Mouse (Mus musculus): ENCODE results near the gene Myh15. TPM values are rescaled to one million over a fixed set of nuclear protein-coding genes. Genes with fewer than 3 reads are reported as not detected.
"Not testable (repeated sequence)": the region's sequence is repeated elsewhere in the genome, so short reads cannot be mapped to it uniquely, and the experiment has no call there.

The Myh15 gene
- polyA plus RNA-seq, 1 experiment from 2014 or later = not detected

DNA sequence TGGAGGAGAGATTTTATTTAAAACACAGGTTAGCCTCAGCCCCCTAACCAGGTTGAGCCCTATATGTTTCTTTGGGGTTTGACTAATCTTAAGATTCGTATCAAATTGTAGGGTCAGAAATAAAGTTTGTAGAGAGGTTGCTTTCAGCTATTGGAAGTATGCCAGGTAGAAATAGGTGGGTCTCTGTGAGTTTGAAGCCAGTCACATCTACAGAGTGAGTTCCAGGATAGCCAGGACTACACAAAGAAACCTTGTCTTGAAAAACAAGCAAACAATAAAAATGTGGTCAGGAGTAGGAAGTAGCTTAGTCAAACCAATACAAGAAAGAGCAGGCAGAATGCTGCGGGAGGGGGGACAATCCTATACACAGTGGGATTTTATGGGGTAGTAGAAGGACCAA, 136.7 kb downstream of the Myh15 start:
- no peaks in the 10 kb centered on the region for H3K27me3 ChIP-seq (ENCODE audit: control insufficient read depth, insufficient read depth, low read length)
- no peak overlapping the region for H3K4me2 ChIP-seq (replicated peaks; ENCODE audit: low read depth, low read length)
- 78% methylated on average over 2 of the region's 2 CpGs for WGBS
- ATAC-seq (ENCODE audit: insufficient number of reproducible peaks, insufficient read depth, low FRiP score, low read depth) = no peak
- no peaks in the 10 kb centered on the region for H3K36me3 ChIP-seq (ENCODE audit: control insufficient read depth, insufficient read depth, low read length)
- H3K9ac ChIP-seq (replicated peaks; ENCODE audit: low read depth, low read length) = no peak overlapping the region
- no peak overlapping the region for H3K4me3 ChIP-seq (ENCODE audit: low read depth, low read length)
- H3K9me3 ChIP-seq (ENCODE audit: control insufficient read depth, low read depth, low read length) = no peaks in the 10 kb centered on the region
- H3K27ac ChIP-seq (ENCODE audit: low read length) = no peak overlapping the region
- H3K4me1 ChIP-seq (ENCODE audit: control insufficient read depth, insufficient read depth, low read length) = no peaks in the 10 kb centered on the region

GRCm38 (mm10) chr16:49196290-49196689, 139.0 kb downstream of the Myh15 start:
- Histone ChIP-seq H3K4me3 (ENCODE audit: low read depth, low read length) (no peak overlapping the region), H3K9me3 (ENCODE audit: control insufficient read depth, low read depth, low read length) (no peaks in the 10 kb centered on the region), H3K4me1 (ENCODE audit: control insufficient read depth, insufficient read depth, low read length) (no peaks in the 10 kb centered on the region), H3K36me3 (ENCODE audit: control insufficient read depth, insufficient read depth, low read length) (no peaks in the 10 kb centered on the region), H3K9ac (replicated peaks; ENCODE audit: low read depth, low read length) (no peak overlapping the region), H3K27ac (ENCODE audit: low read length) (no peak overlapping the region), H3K27me3 (ENCODE audit: control insufficient read depth, insufficient read depth, low read length) (no peaks in the 10 kb centered on the region), H3K4me2 (replicated peaks; ENCODE audit: low read depth, low read length) (no peak overlapping the region)
- WGBS = 58% methylated on average over 3 of the region's 3 CpGs
- ATAC-seq (ENCODE audit: insufficient number of reproducible peaks, insufficient read depth, low FRiP score, low read depth) = no peak

- no peak for ATAC-seq (ENCODE audit: insufficient number of reproducible peaks, insufficient read depth, low FRiP score, low read depth)
- H3K27ac ChIP-seq (ENCODE audit: low read length) = no peak overlapping the region
- no peak overlapping the region for H3K4me2 ChIP-seq (replicated peaks; ENCODE audit: low read depth, low read length)
- H3K9ac ChIP-seq (replicated peaks; ENCODE audit: low read depth, low read length) = no peak overlapping the region
- H3K4me3 ChIP-seq (ENCODE audit: low read depth, low read length) = no peak overlapping the region
- 43% methylated on average over 3 of the region's 3 CpGs for WGBS
- no peaks in the 10 kb centered on the region for H3K4me1 ChIP-seq (ENCODE audit: control insufficient read depth, insufficient read depth, low read length)
- H3K36me3 ChIP-seq (ENCODE audit: control insufficient read depth, insufficient read depth, low read length) = no peaks in the 10 kb centered on the region
- no peaks in the 10 kb centered on the region for H3K27me3 ChIP-seq (ENCODE audit: control insufficient read depth, insufficient read depth, low read length)
- no peaks in the 10 kb centered on the region for H3K9me3 ChIP-seq (ENCODE audit: control insufficient read depth, low read depth, low read length)
These were observed 140.7 kb downstream of the Myh15 start for GRCm38 (mm10) chr16:49197951-49198350.

DNA sequence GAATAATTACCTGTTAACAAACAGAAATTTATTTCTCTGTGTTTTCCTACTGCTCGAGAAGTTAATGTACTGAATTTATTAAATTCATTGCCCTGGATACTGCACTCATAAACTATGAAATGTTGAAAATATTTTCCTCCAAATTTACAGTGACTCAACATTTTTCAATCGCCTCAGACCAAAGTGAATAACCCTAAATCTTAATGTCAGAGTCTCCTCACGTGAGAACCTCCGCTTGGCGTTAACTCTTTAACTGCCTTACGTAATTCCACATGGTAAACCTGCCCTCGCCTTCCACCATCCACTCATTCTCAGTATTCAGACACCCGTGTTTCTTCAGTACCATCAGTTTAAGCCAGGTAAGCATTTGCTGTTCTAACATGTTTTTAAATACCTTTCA, 166.4 kb downstream of the Myh15 start:
- no peak overlapping the region for H3K9ac ChIP-seq (replicated peaks; ENCODE audit: low read depth, low read length)
- 62% methylated on average over 8 of the region's 8 CpGs for WGBS
- H3K4me1 ChIP-seq (ENCODE audit: control insufficient read depth, insufficient read depth, low read length) = no peaks in the 10 kb centered on the region
- H3K27ac ChIP-seq (ENCODE audit: low read length) = no peak overlapping the region
- ATAC-seq (ENCODE audit: insufficient number of reproducible peaks, insufficient read depth, low FRiP score, low read depth) = no peak
- no peaks in the 10 kb centered on the region for H3K36me3 ChIP-seq (ENCODE audit: control insufficient read depth, insufficient read depth, low read length)
- no peak overlapping the region for H3K4me3 ChIP-seq (ENCODE audit: low read depth, low read length)
- no peak overlapping the region for H3K4me2 ChIP-seq (replicated peaks; ENCODE audit: low read depth, low read length)
- 0 out of 2 replicates have a peak, but pooled peaks cover 4% of the 10 kb centered on the region for H3K9me3 ChIP-seq (ENCODE audit: control insufficient read depth, low read depth, low read length)
- no peaks in the 10 kb centered on the region for H3K27me3 ChIP-seq (ENCODE audit: control insufficient read depth, insufficient read depth, low read length)

DNA sequence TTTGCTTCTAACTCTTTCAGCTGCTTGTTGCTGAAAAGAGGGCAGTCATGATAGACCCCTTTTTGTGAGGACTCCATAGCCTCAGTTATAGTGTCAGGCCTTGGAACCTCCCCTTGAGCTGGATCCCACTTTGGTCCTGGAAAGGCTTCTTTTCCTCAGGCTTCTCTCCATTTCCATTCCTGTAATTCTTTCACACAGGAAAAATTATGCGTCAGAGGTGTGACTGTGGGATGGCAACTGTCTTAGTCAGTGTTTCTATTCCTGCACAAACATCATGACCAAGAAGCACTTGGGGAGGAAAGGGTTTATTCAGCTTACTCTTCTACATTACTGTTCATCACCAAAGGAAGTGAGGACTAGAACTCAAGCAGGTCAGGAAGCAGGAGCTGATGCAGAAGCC, 186.2 kb downstream of the Myh15 start:
- not testable (repeated sequence) for H3K36me3 ChIP-seq (ENCODE audit: control insufficient read depth, insufficient read depth, low read length); H3K9ac ChIP-seq (replicated peaks; ENCODE audit: low read depth, low read length); H3K27ac ChIP-seq (ENCODE audit: low read length); ATAC-seq (ENCODE audit: insufficient number of reproducible peaks, insufficient read depth, low FRiP score, low read depth); H3K4me2 ChIP-seq (replicated peaks; ENCODE audit: low read depth, low read length); H3K4me3 ChIP-seq (ENCODE audit: low read depth, low read length); H3K27me3 ChIP-seq (ENCODE audit: control insufficient read depth, insufficient read depth, low read length); H3K4me1 ChIP-seq (ENCODE audit: control insufficient read depth, insufficient read depth, low read length); H3K9me3 ChIP-seq (ENCODE audit: control insufficient read depth, low read depth, low read length)
- 89% methylated on average over 1 of the region's 1 CpGs for WGBS

Other genes with a start within 250 kb of the Myh15 start
- 0.39 TPM in 1 of 2 replicates, not detected in the other for gene Retnlb, start 240.6 kb upstream of the Myh15 start, polyA plus RNA-seq (2014; fragmentation: Nextera tagmentation; extraction: Ambion mirVana)
- gene Retnla, start 214.9 kb upstream of the Myh15 start, polyA plus RNA-seq (2014; fragmentation: Nextera tagmentation; extraction: Ambion mirVana) = 0.45 TPM in 1 of 2 replicates, not detected in the other
- 0.78 and 1.2 TPM in 2 replicates for gene Retnlg, start 184.9 kb upstream of the Myh15 start, polyA plus RNA-seq (2014; fragmentation: Nextera tagmentation; extraction: Ambion mirVana)
- gene Dzip3, start 63.3 kb upstream of the Myh15 start, polyA plus RNA-seq (2014; fragmentation: Nextera tagmentation; extraction: Ambion mirVana) = 36.1 and 40.6 TPM in 2 replicates
- 34.9 and 35.4 TPM in 2 replicates for gene Cip2a, start 63.3 kb upstream of the Myh15 start, polyA plus RNA-seq (2014; fragmentation: Nextera tagmentation; extraction: Ambion mirVana)